Mouse (Mus musculus) heart, embryonic 14.5 days (tissue): ENCODE results near the gene Ap2a2. TPM values are rescaled to one million over a fixed set of nuclear protein-coding genes. Genes with fewer than 3 reads are reported as not detected.

Experiments used
- ATAC-seq: fragments of 200-750 bp; cut with Nextera tagmentation; 2 replicates; pipeline ENCODE4 v1.8.0; 2017; ENCODE audit warnings: low read depth, moderate TSS enrichment; ENCODE audit not compliant: insufficient number of reproducible peaks, insufficient read depth, low FRiP score
- H3K27ac ChIP-seq, 2 experiments: fragments of 200-500 bp in 1 of 2; fragments of 300-500 bp in 1 of 2; sonication (generic) in 1 of 2; replicated peaks in 1 of 2; 2 replicates each; pipeline ENCODE4 v1.5.1; 2012 to 2014; ENCODE audit warnings: low read depth in 2 of 2, low read length in 2 of 2, control low read depth in 1 of 2, mild to moderate bottlenecking in 1 of 2, mixed read lengths in 1 of 2; ENCODE audit not compliant: control insufficient read depth in 1 of 2, insufficient read depth in 1 of 2
- H3K27me3 ChIP-seq: fragments of 300-500 bp; sonication (generic); 2 replicates; pipeline ENCODE4 v1.6.1; 2014; ENCODE audit warnings: mild to moderate bottlenecking, low read length, control low read depth; ENCODE audit not compliant: control insufficient read depth, insufficient read depth
- H3K36me3 ChIP-seq: fragments of 300-500 bp; sonication (generic); 2 replicates; pipeline ENCODE4 v1.6.1; 2014; ENCODE audit warnings: mild to moderate bottlenecking, control low read depth, low read length, mixed read lengths; ENCODE audit not compliant: control insufficient read depth, insufficient read depth
- H3K4me1 ChIP-seq, 2 experiments: fragments of 200-500 bp in 1 of 2; fragments of 300-500 bp in 1 of 2; sonication (generic) in 1 of 2; 2 replicates each; pipeline ENCODE4 v1.6.1; 2012 to 2014; ENCODE audit warnings: low read length in 2 of 2, control low read depth in 1 of 2, mixed read lengths in 1 of 2; ENCODE audit not compliant: control insufficient read depth in 2 of 2, insufficient read depth in 2 of 2
- H3K4me2 ChIP-seq: fragments of 300-500 bp; sonication (generic); 2 replicates; pipeline ENCODE4 v1.6.1; 2014; ENCODE audit warnings: mild to moderate bottlenecking, low read length
- H3K4me3 ChIP-seq, 2 experiments: fragments of 200-500 bp in 1 of 2; fragments of 300-500 bp in 1 of 2; sonication (generic) in 1 of 2; 2 replicates each; pipeline ENCODE4 v1.5.1; 2012 to 2014; ENCODE audit warnings: low read length in 2 of 2, mild to moderate bottlenecking in 2 of 2, control low read depth in 1 of 2, low read depth in 1 of 2, moderate library complexity in 1 of 2; ENCODE audit not compliant: control insufficient read depth in 1 of 2, insufficient read depth in 1 of 2
- H3K9ac ChIP-seq: fragments of 300-500 bp; sonication (generic); 2 replicates; pipeline ENCODE4 v1.6.1; 2014; ENCODE audit warnings: mild to moderate bottlenecking, low read length
- H3K9me3 ChIP-seq: fragments of 300-500 bp; sonication (generic); 2 replicates; pipeline ENCODE4 v1.6.1; 2016; ENCODE audit warnings: low read length, control low read depth; ENCODE audit not compliant: control insufficient read depth
- WGBS: fragments of 180-500 bp; shearing (Covaris S2); extraction: QIAGEN DNeasy Blood & Tissue Kit; methylation state at CpG from one replicate; pipeline ENCODE4 v1.1.7; 2014; 5-methylcytosine and 5-hydroxymethylcytosine counted together
- polyA plus RNA-seq: library from polyadenylated mRNA; unstranded; fragments of >200 nt; fragmentation: Nextera tagmentation; extraction: Ambion mirVana; gene quantifications from 2 replicates; pipeline ENCODE4 v1.2.1, GENCODE M21; 2014

The Ap2a2 gene
- polyA plus RNA-seq, 1 experiment from 2014 or later, result 48.1 TPM

GRCm38 (mm10) chr7:141542588-141542987, 19.4 kb upstream of the Ap2a2 start:
- Histone ChIP-seq H3K9me3 (no peaks in the 10 kb centered on the region), H3K27ac (no peak overlapping the region), H3K4me1 (peaks cover 7 to 19% of the 10 kb centered on the region in 2 experiments), H3K27me3 (no peaks in the 10 kb centered on the region), H3K9ac (no peak overlapping the region), H3K4me2 (no peak overlapping the region), H3K4me3 (no peak overlapping the region), H3K36me3 (no peaks in the 10 kb centered on the region)
- no peak for ATAC-seq
- 77% methylated on average over 2 of the region's 2 CpGs for WGBS

- 0 out of 2 replicates have a peak, but pooled peaks have one; percentile 49 for ATAC-seq
Observed at GRCm38 (mm10) chr7:141544654-141545053, 17.3 kb upstream of the Ap2a2 start.

GRCm38 (mm10) chr7:141549432-141550061, 12.4 kb upstream of the Ap2a2 start:
- H3K4me3 ChIP-seq, result no peak overlapping the region
- H3K9me3 ChIP-seq, result no peaks in the 10 kb centered on the region
- WGBS, result 83% methylated on average over 3 of the region's 3 CpGs
- H3K27ac ChIP-seq, result no peak overlapping the region
- no peaks in the 10 kb centered on the region for H3K27me3 ChIP-seq
- no peak overlapping the region for H3K4me2 ChIP-seq
- H3K9ac ChIP-seq, result no peak overlapping the region
- no peaks in the 10 kb centered on the region for H3K36me3 ChIP-seq
- no peak for ATAC-seq
- H3K4me1 ChIP-seq, result no peaks in the 10 kb centered on the region; a peak in 1 of 4 replicates

More at GRCm38 (mm10) chr7:141544654-141545053, 17.3 kb upstream of the Ap2a2 start:
- 50% methylated on average over 4 of the region's 4 CpGs for WGBS
- Histone ChIP-seq H3K9me3 (no peaks in the 10 kb centered on the region), H3K4me1 (peaks cover 0 to 11% of the 10 kb centered on the region in 2 experiments; a peak in 3 of 4 replicates), H3K27me3 (no peaks in the 10 kb centered on the region), H3K4me2 (no peak overlapping the region), H3K36me3 (no peaks in the 10 kb centered on the region), H3K27ac (0 out of 4 replicates have a peak overlapping the region, but pooled peaks of 1 of the 2 experiments have one; percentile 14), H3K9ac (no peak overlapping the region), H3K4me3 (no peak overlapping the region)

GRCm38 (mm10) chr7:141550464-141550863, 11.5 kb upstream of the Ap2a2 start:
- Histone ChIP-seq H3K27ac (no peak overlapping the region), H3K9me3 (no peaks in the 10 kb centered on the region), H3K4me1 (no peaks in the 10 kb centered on the region), H3K9ac (no peak overlapping the region), H3K36me3 (no peaks in the 10 kb centered on the region), H3K4me3 (no peak overlapping the region), H3K4me2 (no peak overlapping the region), H3K27me3 (no peaks in the 10 kb centered on the region)
- ATAC-seq, result no peak
- 67% methylated on average over 2 of the region's 2 CpGs for WGBS

GRCm38 (mm10) chr7:141558329-141558776, 3.6 kb upstream of the Ap2a2 start:
- Histone ChIP-seq H3K27me3 (no peaks in the 10 kb centered on the region), H3K27ac (no peak overlapping the region), H3K4me1 (peaks cover 5 to 6% of the 10 kb centered on the region in 2 experiments), H3K4me3 (no peak overlapping the region), H3K4me2 (no peak overlapping the region), H3K36me3 (no peaks in the 10 kb centered on the region), H3K9me3 (no peaks in the 10 kb centered on the region), H3K9ac (no peak overlapping the region)
- whole genome bisulfite sequencing, result 10% methylated on average over 4 of the region's 4 CpGs
- no peak for ATAC-seq

- no peaks in the 10 kb centered on the region for H3K9me3 ChIP-seq
- H3K4me1 ChIP-seq, result peaks cover 8 to 11% of the 10 kb centered on the region in 2 experiments
- H3K36me3 ChIP-seq, result no peaks in the 10 kb centered on the region
- H3K4me2 ChIP-seq, result no peak overlapping the region
- no peak overlapping the region for H3K27ac ChIP-seq
- no peak for ATAC-seq
- H3K9ac ChIP-seq, result no peak overlapping the region
- H3K4me3 ChIP-seq, result no peak overlapping the region
- no peaks in the 10 kb centered on the region for H3K27me3 ChIP-seq
Observed at GRCm38 (mm10) chr7:141558946-141559345, 3.0 kb upstream of the Ap2a2 start.

- no peak for ATAC-seq
- H3K36me3 ChIP-seq, result 0 out of 2 replicates have a peak, but pooled peaks cover under 1% of the 10 kb centered on the region
- no peak overlapping the region for H3K4me3 ChIP-seq
- no peak overlapping the region for H3K9ac ChIP-seq
- peaks cover 14 to 19% of the 10 kb centered on the region in 2 experiments for H3K4me1 ChIP-seq
- H3K9me3 ChIP-seq, result no peaks in the 10 kb centered on the region
- H3K27ac ChIP-seq, result no peak overlapping the region
- WGBS, result 70% methylated on average over 2 of the region's 2 CpGs
- no peak overlapping the region for H3K4me2 ChIP-seq
- no peaks in the 10 kb centered on the region for H3K27me3 ChIP-seq
Observed at GRCm38 (mm10) chr7:141559726-141560325, 2.1 kb upstream of the Ap2a2 start.
